Mouse (Mus musculus): ENCODE measurements around the gene Gpr179. TPM values are rescaled to one million over a fixed set of nuclear protein-coding genes. Genes with fewer than 3 reads are reported as not detected.
"Not testable (repeated sequence)": the region's sequence is repeated elsewhere in the genome, so short reads cannot be mapped to it uniquely, and the experiment has no call there.

Gpr179 gene
- polyA plus RNA-seq, 1 experiment from 2014 or later = 0.09 TPM

- no peaks in the 10 kb centered on the region for H3K9me3 ChIP-seq
- H3K9ac ChIP-seq = no peak overlapping the region
- WGBS = 88% methylated on average over 9 of the region's 9 CpGs
- H3K4me1 ChIP-seq = peaks cover 31% of the 10 kb centered on the region
- H3K27me3 ChIP-seq = peaks cover 15% of the 10 kb centered on the region
- no peak overlapping the region for H3K27ac ChIP-seq
- H3K36me3 ChIP-seq = peaks cover 17% of the 10 kb centered on the region
- no peak for ATAC-seq (ENCODE audit: low FRiP score, low read depth)
- no peak overlapping the region for H3K4me2 ChIP-seq (replicated peaks)
- no peak overlapping the region for H3K4me3 ChIP-seq
Observed at GRCm38 (mm10) chr11:97334400-97334799, 17.5 kb downstream of the Gpr179 start.

GRCm38 (mm10) chr11:97333896-97334295 lies 18.0 kb downstream of the Gpr179 start:
- peaks cover 28% of the 10 kb centered on the region for H3K4me1 ChIP-seq
- no peak overlapping the region for H3K27ac ChIP-seq
- H3K9me3 ChIP-seq = no peaks in the 10 kb centered on the region
- no peak overlapping the region for H3K4me2 ChIP-seq (replicated peaks)
- peaks cover 23% of the 10 kb centered on the region for H3K36me3 ChIP-seq
- no peak for ATAC-seq (ENCODE audit: low FRiP score, low read depth)
- H3K9ac ChIP-seq = no peak overlapping the region
- H3K27me3 ChIP-seq = peaks cover 15% of the 10 kb centered on the region
- H3K4me3 ChIP-seq = no peak overlapping the region
- 51% methylated on average over 1 of the region's 1 CpGs for WGBS

- Histone ChIP-seq H3K27me3 (peaks cover 10% of the 10 kb centered on the region), H3K4me3 (no peak overlapping the region), H3K36me3 (peaks cover 31% of the 10 kb centered on the region), H3K4me2 (replicated peaks) (no peak overlapping the region), H3K9ac (no peak overlapping the region), H3K4me1 (peaks cover 20% of the 10 kb centered on the region), H3K27ac (no peak overlapping the region), H3K9me3 (no peaks in the 10 kb centered on the region)
- 57% methylated on average over 9 of the region's 9 CpGs for WGBS
- ATAC-seq (ENCODE audit: low FRiP score, low read depth) = no peak
Observed at GRCm38 (mm10) chr11:97333044-97333443, 18.8 kb downstream of the Gpr179 start.

GRCm38 (mm10) chr11:97331231-97332190 lies 20.4 kb downstream of the Gpr179 start:
- ATAC-seq (ENCODE audit: low FRiP score, low read depth) = no peak

GRCm38 (mm10) chr11:97330315-97330714 lies 21.6 kb downstream of the Gpr179 start:
- Histone ChIP-seq H3K27me3 (0 out of 2 replicates have a peak, but pooled peaks cover under 1% of the 10 kb centered on the region), H3K36me3 (peaks cover 56% of the 10 kb centered on the region)
- ATAC-seq (ENCODE audit: low FRiP score, low read depth) = no peak

More at GRCm38 (mm10) chr11:97331231-97332190, 20.4 kb downstream of the Gpr179 start:
- Histone ChIP-seq H3K4me3 (no peak overlapping the region), H3K4me1 (peaks cover 12% of the 10 kb centered on the region), H3K9me3 (no peaks in the 10 kb centered on the region), H3K27ac (no peak overlapping the region; the same call in 1 of the 2 replicates), H3K36me3 (peaks cover 44% of the 10 kb centered on the region), H3K27me3 (0 out of 2 replicates have a peak, but pooled peaks cover 2% of the 10 kb centered on the region), H3K4me2 (replicated peaks) (no peak overlapping the region), H3K9ac (no peak overlapping the region)
- WGBS = 75% methylated on average over 12 of the region's 12 CpGs

DNA sequence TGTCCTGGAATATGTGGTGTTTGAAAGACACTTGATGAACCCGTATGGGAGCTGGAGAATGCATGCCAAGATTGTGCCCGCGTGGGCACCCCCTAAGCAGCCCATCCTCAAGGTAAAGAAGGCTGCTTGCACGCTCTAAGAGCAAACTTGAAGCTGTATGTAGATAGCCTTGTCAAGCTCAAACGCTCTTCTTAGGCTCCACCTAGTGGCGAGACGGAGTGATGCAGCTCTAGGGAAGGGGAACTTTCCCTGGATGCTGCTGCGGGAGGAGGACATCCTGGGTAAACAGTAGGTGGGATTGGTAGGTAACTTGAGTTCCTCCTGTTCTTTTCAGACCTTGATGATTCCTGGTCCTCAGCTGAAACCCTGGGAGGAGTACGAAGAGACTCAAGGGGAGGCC lies 23.7 kb downstream of the Gpr179 start:
- Histone ChIP-seq H3K4me1 (peaks cover 7% of the 10 kb centered on the region; the same call in 1 of the 2 replicates), H3K9me3 (no peaks in the 10 kb centered on the region), H3K4me3 (no peak overlapping the region), H3K9ac (no peak overlapping the region), H3K4me2 (replicated peaks) (no peak overlapping the region), H3K27me3 (no peaks in the 10 kb centered on the region), H3K36me3 (peaks cover 75% of the 10 kb centered on the region), H3K27ac (no peak overlapping the region)
- 0 out of 2 replicates have a peak, but pooled peaks have one; percentile 32 for ATAC-seq (ENCODE audit: low FRiP score, low read depth)
- 32% methylated on average over 9 of the region's 9 CpGs for WGBS

More at GRCm38 (mm10) chr11:97330315-97330714, 21.6 kb downstream of the Gpr179 start:
- no peak overlapping the region for H3K4me2 ChIP-seq (replicated peaks)
- H3K27ac ChIP-seq = no peak overlapping the region
- 95% methylated on average over 1 of the region's 1 CpGs for WGBS
- H3K9me3 ChIP-seq = no peaks in the 10 kb centered on the region
- H3K4me1 ChIP-seq = peaks cover 7% of the 10 kb centered on the region; the same call in 1 of the 2 replicates
- no peak overlapping the region for H3K9ac ChIP-seq
- no peak overlapping the region for H3K4me3 ChIP-seq

- Histone ChIP-seq H3K36me3 (peaks cover 85% of the 10 kb centered on the region), H3K4me2 (replicated peaks) (no peak overlapping the region)
- 83% methylated on average over 1 of the region's 1 CpGs for WGBS
Observed at GRCm38 (mm10) chr11:97325224-97325623, 26.7 kb downstream of the Gpr179 start.

GRCm38 (mm10) chr11:97321894-97322600 lies 29.8 kb downstream of the Gpr179 start:
- H3K4me1 ChIP-seq; H3K4me2 ChIP-seq (replicated peaks); H3K9me3 ChIP-seq; ATAC-seq (ENCODE audit: low FRiP score, low read depth); H3K27ac ChIP-seq; H3K27me3 ChIP-seq; H3K4me3 ChIP-seq; H3K9ac ChIP-seq: not testable (repeated sequence)
- H3K36me3 ChIP-seq = peaks cover 70% of the 10 kb centered on the region
- WGBS = 84% methylated on average over 8 of the region's 8 CpGs

More at GRCm38 (mm10) chr11:97325224-97325623, 26.7 kb downstream of the Gpr179 start:
- Histone ChIP-seq H3K4me3 (no peak overlapping the region), H3K9ac (no peak overlapping the region), H3K27me3 (no peaks in the 10 kb centered on the region), H3K9me3 (no peaks in the 10 kb centered on the region), H3K4me1 (no peaks in the 10 kb centered on the region), H3K27ac (no peak overlapping the region)
- no peak for ATAC-seq (ENCODE audit: low FRiP score, low read depth)

- WGBS = 93% methylated on average over 8 of the region's 8 CpGs
- Histone ChIP-seq H3K27me3 (no peaks in the 10 kb centered on the region), H3K9me3 (no peaks in the 10 kb centered on the region), H3K27ac (no peak overlapping the region), H3K36me3 (peaks cover 62% of the 10 kb centered on the region), H3K4me1 (peaks cover 7% of the 10 kb centered on the region), H3K4me3 (no peak overlapping the region), H3K9ac (no peak overlapping the region), H3K4me2 (replicated peaks) (no peak overlapping the region)
- ATAC-seq (ENCODE audit: low FRiP score, low read depth) = no peak
Observed at GRCm38 (mm10) chr11:97321197-97321596, 30.7 kb downstream of the Gpr179 start.

- peaks cover 17% of the 10 kb centered on the region for H3K4me1 ChIP-seq
- under 1% methylated on average over 50 of the region's 50 CpGs for WGBS
- peaks cover 17% of the 10 kb centered on the region for H3K36me3 ChIP-seq
- H3K27ac ChIP-seq = peak within 1 kb of the TSS; percentile 58
- H3K4me3 ChIP-seq = peak within 1 kb of the TSS; percentile 59
- H3K9me3 ChIP-seq = no peaks in the 10 kb centered on the region
- peak within 1 kb of the TSS; percentile 70 for H3K9ac ChIP-seq
- H3K4me2 ChIP-seq (replicated peaks) = peak within 1 kb of the TSS; percentile 65
- peak; percentile 95 for ATAC-seq (ENCODE audit: low FRiP score, low read depth)
- no peaks in the 10 kb centered on the region for H3K27me3 ChIP-seq
Observed at GRCm38 (mm10) chr11:97315504-97316503, 36.1 kb downstream of the Gpr179 start, which contains the start of gene Mrpl45. Mrpl45 (plus strand) TSS chr11:97315716.
